Mouse (Mus musculus) heart, embryonic 11.5 days (tissue): Measurements from ENCODE around the gene Ppp1r12c. TPM values are rescaled to one million over a fixed set of nuclear protein-coding genes. Genes with fewer than 3 reads are reported as not detected.
A peak's percentile ranks its signal among the peaks of the same experiment; 100 is the strongest.

Experiments
- ATAC-seq: fragments of 200-750 bp; cut with Nextera tagmentation; replicated peaks from 2 replicates; pipeline ENCODE4 v1.8.0; 2017; ENCODE audit warnings: moderate library complexity; ENCODE audit not compliant: insufficient number of reproducible peaks, low FRiP score, low TSS enrichment
- H3K27ac ChIP-seq: fragments of 300-500 bp; sonication (generic); 2 replicates; pipeline ENCODE4 v1.5.1; 2014; ENCODE audit warnings: mild to moderate bottlenecking, low read depth, low read length
- H3K27me3 ChIP-seq: fragments of 300-500 bp; sonication (generic); 2 replicates; pipeline ENCODE4 v1.6.1; 2014; ENCODE audit warnings: mild to moderate bottlenecking, low read length, mixed read lengths; ENCODE audit not compliant: control insufficient read depth, insufficient read depth
- H3K36me3 ChIP-seq: fragments of 300-500 bp; sonication (generic); 2 replicates; pipeline ENCODE4 v1.6.1; 2014; ENCODE audit warnings: mild to moderate bottlenecking, low read length, moderate library complexity, mixed read lengths; ENCODE audit not compliant: control insufficient read depth, insufficient read depth
- H3K4me1 ChIP-seq: fragments of 300-500 bp; sonication (generic); 2 replicates; pipeline ENCODE4 v1.6.1; 2014; ENCODE audit warnings: low read length; ENCODE audit not compliant: control insufficient read depth, insufficient read depth
- H3K4me2 ChIP-seq: fragments of 300-500 bp; sonication (generic); 2 replicates; pipeline ENCODE4 v1.6.1; 2014; ENCODE audit warnings: mild to moderate bottlenecking, moderate library complexity
- H3K4me3 ChIP-seq: fragments of 300-500 bp; sonication (generic); 2 replicates; pipeline ENCODE4 v1.5.1; 2014; ENCODE audit warnings: low read depth, low read length
- H3K9ac ChIP-seq: fragments of 300-500 bp; sonication (generic); 2 replicates; pipeline ENCODE4 v1.6.1; 2014; ENCODE audit warnings: mild to moderate bottlenecking, low read depth, low read length, moderate library complexity
- H3K9me3 ChIP-seq: fragments of 300-500 bp; sonication (generic); replicated peaks from 2 replicates; pipeline ENCODE4 v1.6.1; 2016; ENCODE audit warnings: low read length; ENCODE audit not compliant: control insufficient read depth
- WGBS: fragments of 180-500 bp; shearing (Covaris S2); extraction: QIAGEN DNeasy Blood & Tissue Kit; methylation state at CpG from one replicate; pipeline ENCODE4 v1.1.7; 2014; ENCODE audit not compliant: insufficient replicate concordance; 5-methylcytosine and 5-hydroxymethylcytosine counted together
- polyA plus RNA-seq: library from polyadenylated mRNA; unstranded; fragments of >200 nt; fragmentation: Nextera tagmentation; extraction: Ambion mirVana; gene quantifications from 2 replicates; pipeline ENCODE4 v1.2.1, GENCODE M21; 2014

Gene Ppp1r12c
- polyA plus RNA-seq, 1 experiment from 2014 or later = 32.9 TPM

DNA sequence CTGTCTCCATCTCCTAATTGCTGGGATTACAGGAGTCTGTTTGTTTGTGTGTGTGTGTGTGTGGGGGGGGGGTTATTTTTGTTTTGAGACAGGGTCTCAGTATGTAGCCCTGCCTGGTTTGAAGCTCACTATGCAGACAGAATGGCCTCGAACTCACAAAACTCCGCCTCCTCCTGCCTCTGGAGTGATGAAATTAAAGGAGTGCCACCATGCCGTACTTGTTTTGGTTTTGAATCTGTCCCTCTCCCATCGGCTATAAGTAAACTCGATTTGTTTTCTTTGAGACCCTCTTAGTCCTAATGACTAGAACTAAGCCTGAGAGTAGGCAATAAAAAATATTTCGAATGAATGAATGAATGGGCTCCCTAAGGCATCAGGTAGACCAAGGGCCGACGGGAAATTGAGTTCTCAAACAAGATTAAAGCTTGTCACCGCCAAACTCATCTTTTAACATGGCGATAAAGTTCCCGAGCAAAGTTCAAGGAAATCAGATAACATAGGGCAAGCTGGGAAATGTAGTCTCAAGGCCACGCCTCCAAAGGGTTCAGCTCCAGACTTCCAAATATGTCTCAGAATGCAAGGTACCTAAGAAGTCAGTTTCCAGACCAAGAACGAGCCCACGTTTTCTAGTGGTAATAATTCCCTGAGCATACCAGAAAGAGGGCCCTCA, 1.1 kb upstream of the Ppp1r12c start:
- H3K4me1 ChIP-seq = peaks cover 33% of the 10 kb centered on the region
- H3K27me3 ChIP-seq = no peaks in the 10 kb centered on the region
- H3K27ac ChIP-seq = peak overlapping the region; percentile 89; the same call in 1 of the 2 replicates
- peak overlapping the region; percentile 76 for H3K9ac ChIP-seq
- H3K4me2 ChIP-seq = peak overlapping the region; percentile 92
- H3K9me3 ChIP-seq = no peaks in the 10 kb centered on the region
- 8% methylated on average over 14 of the region's 14 CpGs for WGBS
- H3K4me3 ChIP-seq = peak overlapping the region; percentile 73
- no peaks in the 10 kb centered on the region for H3K36me3 ChIP-seq
- ATAC-seq = no peak

- ATAC-seq = peak; percentile 44; the same call in 1 of the 2 replicates
- Histone ChIP-seq H3K27me3 (no peaks in the 10 kb centered on the region), H3K9me3 (no peaks in the 10 kb centered on the region), H3K9ac (peak overlapping the region; percentile 76), H3K4me1 (peaks cover 36% of the 10 kb centered on the region), H3K27ac (peak overlapping the region; percentile 89), H3K36me3 (peaks cover 11% of the 10 kb centered on the region), H3K4me2 (peak overlapping the region; percentile 92), H3K4me3 (peak overlapping the region; percentile 73)
- under 1% methylated on average over 34 of the region's 52 CpGs for WGBS
These were observed 498 bp downstream of the Ppp1r12c start for GRCm38 (mm10) chr7:4500892-4501471.

GRCm38 (mm10) chr7:4499034-4499433, 2.4 kb downstream of the Ppp1r12c start:
- H3K9ac ChIP-seq = peak overlapping the region; percentile 58
- no peak for ATAC-seq

GRCm38 (mm10) chr7:4498251-4498650, 3.2 kb downstream of the Ppp1r12c start:
- 32% methylated on average over 9 of the region's 9 CpGs for WGBS

More at GRCm38 (mm10) chr7:4499034-4499433, 2.4 kb downstream of the Ppp1r12c start:
- 78% methylated on average over 4 of the region's 4 CpGs for whole genome bisulfite sequencing
- Histone ChIP-seq H3K4me3 (peak overlapping the region; percentile 18; the same call in 1 of the 2 replicates), H3K36me3 (peaks cover 11% of the 10 kb centered on the region), H3K9me3 (no peaks in the 10 kb centered on the region), H3K27ac (0 out of 2 replicates have a peak overlapping the region, but pooled peaks have one; percentile 15), H3K4me1 (peaks cover 36% of the 10 kb centered on the region), H3K4me2 (peak overlapping the region; percentile 92), H3K27me3 (no peaks in the 10 kb centered on the region)

DNA sequence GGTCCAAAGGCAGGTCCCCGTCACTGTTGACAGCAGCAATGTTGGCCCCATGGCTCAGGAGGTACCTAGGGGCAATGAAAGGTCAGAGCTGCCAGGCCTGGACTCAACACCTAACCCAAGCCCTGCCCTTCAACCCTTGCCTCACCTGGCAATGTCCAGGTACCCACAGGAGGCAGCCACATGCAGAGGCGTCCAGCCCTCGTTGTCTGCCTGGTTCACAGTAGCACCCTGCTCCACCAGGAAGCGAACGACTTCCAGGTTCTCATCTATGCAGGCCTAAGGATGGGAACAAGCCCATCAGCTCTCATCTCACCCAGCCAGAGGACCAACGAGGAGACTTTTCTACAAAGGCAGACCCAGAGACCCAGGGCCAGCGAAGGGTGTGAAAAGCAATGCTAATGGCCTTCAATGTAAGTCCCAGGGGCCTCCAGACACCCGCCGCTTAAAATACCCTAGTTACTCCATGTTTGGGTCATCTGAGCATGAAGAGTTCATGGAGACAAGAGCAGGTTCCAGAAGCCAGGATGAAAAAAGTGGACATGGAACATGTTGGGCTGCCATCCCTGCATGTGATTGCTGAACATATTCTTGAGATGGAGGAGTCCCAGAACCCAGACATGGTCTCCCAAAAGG, 4.1 kb downstream of the Ppp1r12c start:
- H3K36me3 ChIP-seq = peaks cover 15% of the 10 kb centered on the region
- H3K4me1 ChIP-seq = peaks cover 41% of the 10 kb centered on the region
- H3K4me3 ChIP-seq = no peak overlapping the region
- no peak for ATAC-seq
- 91% methylated on average over 9 of the region's 9 CpGs for WGBS
- H3K9me3 ChIP-seq = no peaks in the 10 kb centered on the region
- H3K9ac ChIP-seq = no peak overlapping the region
- no peak overlapping the region for H3K4me2 ChIP-seq
- H3K27ac ChIP-seq = no peak overlapping the region
- H3K27me3 ChIP-seq = no peaks in the 10 kb centered on the region

More at GRCm38 (mm10) chr7:4498251-4498650, 3.2 kb downstream of the Ppp1r12c start:
- Histone ChIP-seq H3K4me2 (peak overlapping the region; percentile 92), H3K9ac (peak overlapping the region; percentile 58), H3K4me1 (peaks cover 36% of the 10 kb centered on the region), H3K4me3 (no peak overlapping the region; the same call in 1 of the 2 replicates), H3K27ac (peak overlapping the region; percentile 35), H3K36me3 (peaks cover 11% of the 10 kb centered on the region), H3K9me3 (no peaks in the 10 kb centered on the region), H3K27me3 (no peaks in the 10 kb centered on the region)
- ATAC-seq = no peak

DNA sequence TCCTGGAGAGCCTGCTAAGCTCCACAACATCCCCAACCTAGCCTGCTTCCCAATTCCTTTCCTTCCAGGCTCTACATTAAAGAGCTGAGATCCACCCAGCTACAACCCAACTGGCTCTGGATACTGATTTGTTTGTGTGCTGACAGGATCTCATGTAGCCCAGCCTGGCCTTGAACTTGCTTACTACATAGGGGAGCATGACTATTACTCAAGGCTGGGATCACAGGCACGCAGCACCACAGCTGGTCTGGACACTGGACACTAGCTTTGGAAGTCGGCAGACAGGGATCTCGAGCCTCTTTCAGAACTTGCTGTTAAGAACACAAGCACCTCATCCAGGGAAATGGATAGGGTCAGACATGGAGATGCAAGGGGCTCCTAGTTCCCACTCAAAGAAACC, 5.0 kb downstream of the Ppp1r12c start:
- H3K4me2 ChIP-seq = no peak overlapping the region
- no peak overlapping the region for H3K4me3 ChIP-seq
- H3K27ac ChIP-seq = no peak overlapping the region
- ATAC-seq = no peak
- WGBS = 91% methylated on average over 3 of the region's 3 CpGs
- H3K9me3 ChIP-seq = no peaks in the 10 kb centered on the region
- H3K36me3 ChIP-seq = peaks cover 17% of the 10 kb centered on the region
- H3K4me1 ChIP-seq = peaks cover 41% of the 10 kb centered on the region
- H3K27me3 ChIP-seq = no peaks in the 10 kb centered on the region
- no peak overlapping the region for H3K9ac ChIP-seq

- no peak for ATAC-seq
- H3K27ac ChIP-seq = no peak overlapping the region
These were observed 7.5 kb downstream of the Ppp1r12c start for GRCm38 (mm10) chr7:4493991-4494390.

GRCm38 (mm10) chr7:4492284-4493224, 8.9 kb downstream of the Ppp1r12c start:
- no peak for ATAC-seq
- Histone ChIP-seq H3K4me2 (no peak overlapping the region), H3K4me3 (no peak overlapping the region), H3K27me3 (no peaks in the 10 kb centered on the region), H3K4me1 (peaks cover 12% of the 10 kb centered on the region; the same call in 1 of the 2 replicates), H3K9ac (peak overlapping the region; percentile 28; the same call in 1 of the 2 replicates), H3K36me3 (peaks cover 21% of the 10 kb centered on the region), H3K9me3 (no peaks in the 10 kb centered on the region), H3K27ac (peak overlapping the region; percentile 15; the same call in 1 of the 2 replicates)
- 80% methylated on average over 13 of the region's 13 CpGs for WGBS

More at GRCm38 (mm10) chr7:4493991-4494390, 7.5 kb downstream of the Ppp1r12c start:
- Histone ChIP-seq H3K27me3 (no peaks in the 10 kb centered on the region), H3K4me1 (peaks cover 26% of the 10 kb centered on the region), H3K36me3 (peaks cover 21% of the 10 kb centered on the region), H3K9ac (no peak overlapping the region), H3K4me3 (no peak overlapping the region), H3K4me2 (no peak overlapping the region), H3K9me3 (no peaks in the 10 kb centered on the region)
- WGBS = 66% methylated on average over 1 of the region's 1 CpGs
